Mouse (Mus musculus): ENCODE results near the gene Prrc2c.
"Not testable (repeated sequence)": the region's sequence is repeated elsewhere in the genome, so short reads cannot be mapped to it uniquely, and the experiment has no call there.

Prrc2c gene

GRCm38 (mm10) chr1:162665486-162666174 lies 74.7 kb downstream of the Prrc2c start:
- DNase-seq = no peak

GRCm38 (mm10) chr1:162664826-162665475 lies 75.4 kb downstream of the Prrc2c start:
- peak; percentile 73 for DNase-seq

- DNase-seq = no peak
These were observed 80.0 kb downstream of the Prrc2c start for GRCm38 (mm10) chr1:162660276-162660860.

DNA sequence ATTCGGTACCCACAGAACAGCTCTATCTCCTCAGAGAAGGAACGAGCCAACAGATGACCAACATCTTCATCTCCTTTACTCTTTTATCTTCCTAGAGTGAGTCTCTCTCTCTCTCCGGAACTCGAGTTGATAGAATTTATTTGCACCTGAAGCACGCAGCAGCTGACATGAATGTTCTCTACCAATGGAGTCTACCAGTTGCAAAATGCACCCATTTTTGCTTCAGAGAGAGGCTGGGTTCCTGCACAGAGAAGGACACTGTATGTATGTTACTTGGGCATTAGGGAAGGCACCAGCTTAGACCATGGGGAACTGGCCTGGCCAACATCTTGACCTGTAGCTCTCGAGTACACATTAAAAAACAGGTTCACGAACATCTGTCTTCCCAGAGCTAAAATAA lies 82.2 kb downstream of the Prrc2c start, which contains the start of gene Myocos:
Gene Myocos (minus strand): TSS at position 101 of the 400 bp plus-strand sequence.
- DNase-seq = no peak

DNA sequence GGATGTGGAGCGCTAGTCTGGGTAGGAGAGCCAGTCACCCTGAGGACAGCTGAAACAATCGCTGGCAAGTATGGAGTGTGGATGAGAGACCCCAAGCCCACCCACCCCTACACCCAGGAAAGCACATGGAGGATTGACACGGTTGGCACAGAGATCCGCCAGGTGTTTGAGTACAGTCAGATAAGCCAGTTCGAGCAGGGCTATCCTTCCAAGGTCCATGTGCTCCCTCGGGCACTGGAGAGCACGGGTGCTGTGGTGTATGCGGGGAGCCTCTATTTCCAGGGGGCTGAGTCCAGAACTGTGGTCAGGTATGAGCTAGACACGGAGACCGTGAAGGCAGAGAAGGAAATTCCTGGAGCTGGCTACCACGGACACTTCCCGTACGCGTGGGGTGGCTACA lies 91.9 kb downstream of the Prrc2c start:
- no peak for DNase-seq

- DNase-seq = no peak
These were observed 94.2 kb downstream of the Prrc2c start for GRCm38 (mm10) chr1:162646083-162646686.

GRCm38 (mm10) chr1:162643752-162644151 lies 96.6 kb downstream of the Prrc2c start:
- DNase-seq = peak; percentile 38

DNA sequence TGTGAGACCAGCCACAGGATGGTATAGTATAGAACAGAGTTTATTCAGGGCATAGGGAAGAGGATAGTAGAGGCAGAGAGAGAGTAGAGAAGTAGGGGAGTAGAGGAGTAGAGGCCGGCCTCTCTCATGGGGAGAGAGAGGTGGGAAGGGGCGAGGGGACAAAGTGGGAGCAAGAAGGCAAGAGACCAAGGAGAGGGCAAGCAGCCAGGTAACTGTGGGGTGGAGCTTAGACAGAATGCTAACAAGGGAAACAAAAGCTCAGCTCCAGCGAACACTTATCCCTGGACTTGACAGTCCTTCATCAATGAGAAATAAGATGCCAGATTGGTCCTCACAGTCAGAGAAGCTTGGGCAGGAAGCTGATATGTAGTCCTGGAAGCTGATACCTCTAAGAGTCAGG lies 97.8 kb downstream of the Prrc2c start:
- DNase-seq = no peak

DNA sequence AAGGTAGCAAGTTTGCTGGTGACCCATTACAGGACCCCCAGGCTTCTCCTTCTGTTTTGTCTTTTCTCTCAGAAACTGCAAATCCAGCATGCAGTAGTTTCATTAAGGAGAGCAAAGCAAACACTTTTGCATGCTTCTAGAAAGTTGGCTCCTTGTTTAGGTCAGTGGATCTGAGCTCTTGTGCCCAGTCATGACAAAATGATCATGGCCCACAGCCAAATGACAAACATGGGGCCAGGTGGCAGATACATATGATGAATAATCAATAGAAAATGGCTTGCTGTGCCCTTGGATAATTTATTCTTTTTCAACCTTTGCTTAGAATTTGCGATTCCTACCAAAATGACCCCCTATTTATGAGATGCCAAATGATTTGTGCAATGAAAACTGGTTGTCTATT lies 100.5 kb downstream of the Prrc2c start:
- DNase-seq = no peak

- DNase-seq = no peak
These were observed 101.2 kb downstream of the Prrc2c start, which contains the start of gene Myoc for GRCm38 (mm10) chr1:162639051-162639750. Myoc (plus strand) TSS chr1:162639155.

DNA sequence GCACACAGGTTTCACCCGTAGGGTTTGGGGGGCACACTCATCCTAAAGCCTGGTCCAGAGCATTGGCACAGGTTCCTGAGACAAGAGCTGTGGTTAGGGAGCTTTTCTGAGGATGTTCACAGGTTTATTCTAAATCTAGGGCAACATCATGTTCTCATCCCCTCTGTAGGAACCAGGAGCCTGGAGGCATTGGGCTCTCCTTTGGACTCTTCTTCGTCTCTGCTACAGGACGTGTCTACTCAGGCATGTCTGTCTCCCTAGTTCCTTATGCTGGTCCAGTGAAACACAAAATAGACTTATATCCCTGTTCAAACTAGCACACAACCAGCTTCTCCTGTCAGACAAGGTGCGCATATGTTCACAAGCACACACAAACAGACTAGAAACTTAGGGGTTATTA lies 101.8 kb downstream of the Prrc2c start:
- DNase-seq = no peak

- DNase-seq = no peak
These were observed 103.8 kb downstream of the Prrc2c start for GRCm38 (mm10) chr1:162636516-162636915.

- DNase-seq = not testable (repeated sequence)
These were observed 104.9 kb downstream of the Prrc2c start for GRCm38 (mm10) chr1:162635291-162635931.

DNA sequence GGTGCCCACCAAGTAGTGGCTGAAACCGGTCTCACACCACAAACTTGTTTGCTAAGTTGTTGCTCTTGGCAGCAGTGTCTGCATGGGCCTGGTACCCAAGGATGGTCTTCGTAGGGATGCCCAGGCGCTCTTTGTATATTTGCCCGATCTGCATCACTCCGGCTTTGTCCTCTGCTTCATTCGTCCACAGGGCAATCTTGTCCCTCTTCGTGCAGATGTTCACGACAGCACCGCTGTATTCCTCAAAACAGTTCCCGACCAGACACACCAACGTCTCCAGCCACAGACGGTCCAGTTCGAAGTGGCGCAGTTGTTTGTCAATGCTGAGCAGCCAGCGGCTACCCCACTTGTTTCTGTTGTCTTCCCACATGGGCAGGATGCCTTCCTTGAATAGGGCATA lies 112.0 kb downstream of the Prrc2c start:
- not testable (repeated sequence) for DNase-seq

DNA sequence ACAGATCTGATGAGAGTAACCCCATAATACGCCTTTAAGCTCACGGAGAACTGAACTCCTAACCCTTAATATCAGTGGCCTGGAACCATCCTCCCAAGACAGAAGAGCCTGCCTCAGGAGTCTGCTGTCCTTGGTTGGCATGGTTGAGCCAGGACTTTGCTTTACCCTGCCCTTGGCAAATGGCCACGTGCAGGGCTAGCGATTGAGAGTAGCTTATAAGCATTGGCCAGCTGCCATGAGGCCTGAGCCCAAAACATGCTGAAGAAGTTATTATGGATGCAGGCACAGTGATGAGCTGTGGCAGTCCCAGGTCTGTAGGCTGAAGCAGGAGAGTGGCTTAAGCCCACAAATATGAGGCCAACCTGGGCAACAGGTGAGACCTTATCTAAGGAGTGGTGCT lies 112.5 kb downstream of the Prrc2c start:
- not testable (repeated sequence) for DNase-seq

GRCm38 (mm10) chr1:162625229-162625628 lies 115.1 kb downstream of the Prrc2c start:
- DNase-seq = no peak

DNA sequence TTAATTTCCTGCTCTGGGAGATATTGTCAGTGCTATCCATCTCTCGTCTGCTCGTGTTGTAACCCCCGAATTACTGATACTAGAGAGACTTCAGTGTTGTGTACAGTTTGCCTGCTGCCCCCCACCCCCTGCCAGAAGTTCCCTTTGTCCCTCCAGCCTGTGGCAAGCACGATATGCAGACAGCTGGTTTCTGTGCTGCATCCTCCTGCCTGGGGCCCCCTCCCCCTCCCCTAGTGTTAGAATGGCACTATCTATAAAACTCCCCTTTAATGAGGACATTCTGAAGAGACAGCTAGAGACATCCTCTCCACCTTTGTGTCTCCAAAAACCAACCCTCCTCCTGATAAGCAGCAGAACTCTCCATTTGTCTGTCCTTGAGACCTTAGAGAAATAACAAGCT lies 116.5 kb downstream of the Prrc2c start:
- no peak for DNase-seq

All from right cerebral cortex, postnatal 14 days (tissue).